Mouse (Mus musculus) ES-E14 (cell line): ENCODE results near the gene Ppfia2. TPM values are rescaled to one million over a fixed set of nuclear protein-coding genes. Genes with fewer than 3 reads are reported as not detected.
A peak's percentile ranks its signal among the peaks of the same experiment; 100 is the strongest.

Experiments used
- DNase-seq: peaks from one replicate; pipeline ENCODE4 v3.0.0-alpha.2; 2013; ENCODE audit warnings: low read depth, low spot score
- H3K27ac ChIP-seq: 2 replicates; pipeline ENCODE4 v1.5.1; 2012; ENCODE audit warnings: low read depth, mild to moderate bottlenecking, low read length, moderate library complexity, mixed read lengths; ENCODE audit not compliant: poor library complexity, insufficient read depth, severe bottlenecking
- H3K36me3 ChIP-seq: 2 replicates; pipeline ENCODE4 v1.6.1; 2012; ENCODE audit warnings: mild to moderate bottlenecking, low read length, moderate library complexity, mixed read lengths; ENCODE audit not compliant: control insufficient read depth, poor library complexity, insufficient read depth, severe bottlenecking
- H3K4me1 ChIP-seq, 2 experiments: fragments of 150-350 bp in 1 of 2; sonication (generic) in 1 of 2; 2 replicates each; pipeline ENCODE4 v1.6.1; 2012; ENCODE audit warnings: low read length in 2 of 2, mild to moderate bottlenecking in 1 of 2, mixed read lengths in 1 of 2; ENCODE audit not compliant: control insufficient read depth in 2 of 2, insufficient read depth in 2 of 2, poor library complexity in 1 of 2
- H3K4me3 ChIP-seq, 2 experiments: fragments of 150-350 bp in 1 of 2; sonication (generic) in 1 of 2; 2 replicates each; pipeline ENCODE4 v1.5.1; 2012; ENCODE audit warnings: low read length in 2 of 2, low read depth in 1 of 2, mild to moderate bottlenecking in 1 of 2, mixed read lengths in 1 of 2; ENCODE audit not compliant: insufficient read depth in 1 of 2, poor library complexity in 1 of 2, severe bottlenecking in 1 of 2
- H3K9ac ChIP-seq: 2 replicates; pipeline ENCODE4 v1.6.1; 2012; ENCODE audit warnings: low read depth, mild to moderate bottlenecking, low read length, mixed read lengths; ENCODE audit not compliant: poor library complexity, insufficient read depth, severe bottlenecking
- H3K9me3 ChIP-seq: fragments of 150-350 bp; sonication (generic); 2 replicates; pipeline ENCODE4 v1.6.1; 2012; ENCODE audit warnings: low read depth, mild to moderate bottlenecking, low read length; ENCODE audit not compliant: control insufficient read depth, insufficient read depth
- CHD2 ChIP-seq: IDR thresholded peaks from 2 replicates; pipeline ENCODE4 v1.6.1; 2014; ENCODE audit warnings: mild to moderate bottlenecking, low read depth, low read length, inconsistent platforms
- HCFC1 ChIP-seq: IDR thresholded peaks from 2 replicates; pipeline ENCODE4 v1.6.1; 2012; ENCODE audit warnings: low read length, inconsistent platforms, borderline replicate concordance; ENCODE audit not compliant: insufficient read depth
- MAFK ChIP-seq: IDR thresholded peaks from 2 replicates; pipeline ENCODE4 v1.6.1; 2014; ENCODE audit warnings: mild to moderate bottlenecking, low read depth, low read length, inconsistent platforms; ENCODE audit not compliant: insufficient read depth
- ZC3H11A ChIP-seq: IDR thresholded peaks from 2 replicates; pipeline ENCODE4 v1.6.1; 2012; ENCODE audit warnings: low read depth, mild to moderate bottlenecking, inconsistent platforms, low read length, borderline replicate concordance
- ZNF384 ChIP-seq: IDR thresholded peaks from 2 replicates; pipeline ENCODE4 v1.6.1; 2012; ENCODE audit warnings: low read depth, low read length, inconsistent platforms
- in situ Hi-C, 2 experiments: fragments of 600-800 bp; cut with MboI; formaldehyde crosslinking; loops; one replicate each; pipeline ENCODE4 v1.15.1; 2025; ENCODE audit warnings: low sequenced_read_pairs in 2 of 2, inconsistent platforms in 1 of 2; ENCODE audit not compliant: unreplicated experiment in 2 of 2
- total RNA-seq: library from RNA; depleted of rRNA; stranded (reverse); fragments of 300-350 nt; gene quantifications from 2 replicates; pipeline ENCODE4 v1.2.3, GENCODE M21; 2012

Gene Ppfia2
- total RNA-seq, 1 experiment: 0.09 TPM

- H3K4me3 ChIP-seq: no peak overlapping the region
- no peak overlapping the region for H3K27ac ChIP-seq
- no peaks in the 10 kb centered on the region for H3K9me3 ChIP-seq
- no peak for DNase-seq
- no peaks in the 10 kb centered on the region for H3K4me1 ChIP-seq
- in situ Hi-C loops: no loop called here
- no peaks in the 10 kb centered on the region for H3K36me3 ChIP-seq
- no peak overlapping the region for H3K9ac ChIP-seq
- TF ChIP-seq HCFC1 (no peak), ZNF384 (no peak)
These were observed 402.6 kb downstream of the Ppfia2 start for GRCm38 (mm10) chr10:106872714-106873113.

GRCm38 (mm10) chr10:106881330-106881729 is 411.2 kb downstream of the Ppfia2 start:
- no peak for TF ChIP-seq ZNF384
- TF ChIP-seq CHD2: no peak
- no peak for TF ChIP-seq MAFK
- no peak for TF ChIP-seq HCFC1
- H3K9me3 ChIP-seq: no peaks in the 10 kb centered on the region
- no peak for DNase-seq

GRCm38 (mm10) chr10:106896351-106896750 is 426.2 kb downstream of the Ppfia2 start:
- Histone ChIP-seq H3K27ac (no peak overlapping the region), H3K36me3 (no peaks in the 10 kb centered on the region), H3K4me3 (no peak overlapping the region), H3K9me3 (no peaks in the 10 kb centered on the region), H3K4me1 (no peaks in the 10 kb centered on the region), H3K9ac (no peak overlapping the region)
- DNase-seq: no peak
- TF ChIP-seq CHD2 (no peak), MAFK (no peak), ZNF384 (no peak), ZC3H11A (no peak), HCFC1 (no peak)
- in situ Hi-C loops: no loop called here

More at GRCm38 (mm10) chr10:106881330-106881729, 411.2 kb downstream of the Ppfia2 start:
- no peaks in the 10 kb centered on the region for H3K36me3 ChIP-seq
- in situ Hi-C loops: no loop called here
- H3K4me3 ChIP-seq: no peak overlapping the region
- H3K4me1 ChIP-seq: no peaks in the 10 kb centered on the region
- H3K27ac ChIP-seq: no peak overlapping the region
- no peak overlapping the region for H3K9ac ChIP-seq

- no peak overlapping the region for H3K27ac ChIP-seq
- H3K4me3 ChIP-seq: no peak overlapping the region
- H3K4me1 ChIP-seq: no peaks in the 10 kb centered on the region
- TF ChIP-seq ZC3H11A: no peak
- no peak for TF ChIP-seq MAFK
- no peak for TF ChIP-seq CHD2
- TF ChIP-seq ZNF384: no peak
- TF ChIP-seq HCFC1: no peak
- no peak for DNase-seq
- in situ Hi-C loops: no loop called here
- H3K36me3 ChIP-seq: no peaks in the 10 kb centered on the region
- H3K9me3 ChIP-seq: no peaks in the 10 kb centered on the region
- H3K9ac ChIP-seq: no peak overlapping the region
These were observed 440.0 kb downstream of the Ppfia2 start for GRCm38 (mm10) chr10:106910108-106910507.

GRCm38 (mm10) chr10:106913032-106913431 is 442.9 kb downstream of the Ppfia2 start:
- H3K4me3 ChIP-seq: no peak overlapping the region
- no peak overlapping the region for H3K27ac ChIP-seq
- no peak overlapping the region for H3K9ac ChIP-seq
- TF ChIP-seq ZNF384 (no peak), ZC3H11A (peak; percentile 25; the same call in 1 of the 2 replicates)
- H3K4me1 ChIP-seq: 0 out of 4 replicates have a peak, but pooled peaks cover 0 to 2% of the 10 kb centered on the region in 2 experiments
- DNase-seq: peak; percentile 27
- in situ Hi-C loops: no loop called here
- H3K9me3 ChIP-seq: no peaks in the 10 kb centered on the region
- no peaks in the 10 kb centered on the region for H3K36me3 ChIP-seq
